Mouse (Mus musculus): ENCODE measurements around the gene 2310061I04Rik. TPM values are rescaled to one million over a fixed set of nuclear protein-coding genes. Genes with fewer than 3 reads are reported as not detected.

The 2310061I04Rik gene
- 90.4 and 106 TPM in 2 replicates for polyA plus RNA-seq (2012; rRNA removed)

GRCm38 (mm10) chr17:35896781-35897643 is at the start of gene 2310061I04Rik:
TSS of gene 2310061I04Rik (minus strand) at chr17:35897431.

GRCm38 (mm10) chr17:35916297-35917142 is 19.3 kb upstream of the 2310061I04Rik start, which contains the start of the genes Mrps18b and Ppp1r10:
TSS of gene Mrps18b (minus strand) at chr17:35916389.
TSS of gene Ppp1r10 (plus strand) at chr17:35916434.

GRCm38 (mm10) chr17:35909919-35910369 is 12.7 kb upstream of the 2310061I04Rik start, which contains the start of gene Atat1:
TSS of gene Atat1 (minus strand) at chr17:35910075.

GRCm38 (mm10) chr17:35879245-35880057 is 17.8 kb downstream of the 2310061I04Rik start, which contains the start of gene Dhx16:
TSS of gene Dhx16 (plus strand) at chr17:35879819.

GRCm38 (mm10) chr17:35865481-35866280 is 31.6 kb downstream of the 2310061I04Rik start, which contains the start of gene Ppp1r18:
TSS of gene Ppp1r18 (plus strand) at chr17:35865593.

GRCm38 (mm10) chr17:35861198-35861857 is 35.9 kb downstream of the 2310061I04Rik start, which contains the start of gene Nrm:
TSS of gene Nrm (plus strand) at chr17:35861318.

Other genes with a start within 250 kb of the 2310061I04Rik start
- 43.1 and 46.7 TPM in 2 replicates for gene Vars2, start 229.8 kb downstream of the 2310061I04Rik start, polyA plus RNA-seq (2012; rRNA removed)
- gene Gtf2h4, start 223.7 kb downstream of the 2310061I04Rik start, polyA plus RNA-seq (2012; rRNA removed): 25.7 and 30.4 TPM in 2 replicates
- 106 and 136 TPM in 2 replicates for gene Ddr1, start 192.8 kb downstream of the 2310061I04Rik start, polyA plus RNA-seq (2012; rRNA removed)
- 16.2 and 17.0 TPM in 2 replicates for gene Ier3, start 75.7 kb downstream of the 2310061I04Rik start, polyA plus RNA-seq (2012; rRNA removed)
- gene Flot1, start 74.2 kb downstream of the 2310061I04Rik start, polyA plus RNA-seq (2012; rRNA removed): 62.1 and 68.9 TPM in 2 replicates
- 211 and 247 TPM in 2 replicates for gene Tubb5, start 59.1 kb downstream of the 2310061I04Rik start, polyA plus RNA-seq (2012; rRNA removed)
- gene Mdc1, start 55.9 kb downstream of the 2310061I04Rik start, polyA plus RNA-seq (2012; rRNA removed): 4.2 and 5.1 TPM in 2 replicates
- 25.2 and 32.0 TPM in 2 replicates for gene Nrm, start 36.1 kb downstream of the 2310061I04Rik start, polyA plus RNA-seq (2012; rRNA removed)
- 24.0 and 26.8 TPM in 2 replicates for gene Ppp1r18, start 31.8 kb downstream of the 2310061I04Rik start, polyA plus RNA-seq (2012; rRNA removed)
- 52.0 and 61.3 TPM in 2 replicates for gene Dhx16, start 17.6 kb downstream of the 2310061I04Rik start, polyA plus RNA-seq (2012; rRNA removed)
- 43.4 and 55.2 TPM in 2 replicates for gene Atat1, start 12.6 kb upstream of the 2310061I04Rik start, polyA plus RNA-seq (2012; rRNA removed)
- 60.4 and 63.6 TPM in 2 replicates for gene Mrps18b, start 19.0 kb upstream of the 2310061I04Rik start, polyA plus RNA-seq (2012; rRNA removed)
- gene Ppp1r10, start 19.0 kb upstream of the 2310061I04Rik start, polyA plus RNA-seq (2012; rRNA removed): 37.3 and 41.4 TPM in 2 replicates
- 77.5 and 78.6 TPM in 2 replicates for gene Abcf1, start 72.3 kb upstream of the 2310061I04Rik start, polyA plus RNA-seq (2012; rRNA removed)
- 25.3 and 28.3 TPM in 2 replicates for gene Gnl1, start 82.4 kb upstream of the 2310061I04Rik start, polyA plus RNA-seq (2012; rRNA removed)
- gene Prr3, start 82.8 kb upstream of the 2310061I04Rik start, polyA plus RNA-seq (2012; rRNA removed): 7.6 and 8.0 TPM in 2 replicates
- 0.68 and 0.84 TPM in 2 replicates for gene H2-T24, start 123.1 kb upstream of the 2310061I04Rik start, polyA plus RNA-seq (2012; rRNA removed)
- gene H2-T23, start 135.4 kb upstream of the 2310061I04Rik start, polyA plus RNA-seq (2012; rRNA removed): 331 and 384 TPM in 2 replicates
- gene H2-T22, start 145.3 kb upstream of the 2310061I04Rik start, polyA plus RNA-seq (2012; rRNA removed): 43.7 and 46.6 TPM in 2 replicates
- 0.10 TPM in 1 of 2 replicates, not detected in the other for gene Gm6034, start 145.5 kb upstream of the 2310061I04Rik start, polyA plus RNA-seq (2012; rRNA removed)
- 0.09 and 0.37 TPM in 2 replicates for gene Gm11127, start 160.9 kb upstream of the 2310061I04Rik start, polyA plus RNA-seq (2012; rRNA removed)
- 0.08 TPM in 1 of 2 replicates, not detected in the other for gene Gm19684, start 224.2 kb upstream of the 2310061I04Rik start, polyA plus RNA-seq (2012; rRNA removed)
- gene Gm7030, start 232.0 kb upstream of the 2310061I04Rik start, polyA plus RNA-seq (2012; rRNA removed): 0.81 and 1.1 TPM in 2 replicates

Measured in colon, adult 2 months (tissue).